Mouse (Mus musculus): ENCODE results near the gene H2-DMb2.
A peak's percentile ranks its signal among the peaks of the same experiment; 100 is the strongest.

H2-DMb2 gene

DNA sequence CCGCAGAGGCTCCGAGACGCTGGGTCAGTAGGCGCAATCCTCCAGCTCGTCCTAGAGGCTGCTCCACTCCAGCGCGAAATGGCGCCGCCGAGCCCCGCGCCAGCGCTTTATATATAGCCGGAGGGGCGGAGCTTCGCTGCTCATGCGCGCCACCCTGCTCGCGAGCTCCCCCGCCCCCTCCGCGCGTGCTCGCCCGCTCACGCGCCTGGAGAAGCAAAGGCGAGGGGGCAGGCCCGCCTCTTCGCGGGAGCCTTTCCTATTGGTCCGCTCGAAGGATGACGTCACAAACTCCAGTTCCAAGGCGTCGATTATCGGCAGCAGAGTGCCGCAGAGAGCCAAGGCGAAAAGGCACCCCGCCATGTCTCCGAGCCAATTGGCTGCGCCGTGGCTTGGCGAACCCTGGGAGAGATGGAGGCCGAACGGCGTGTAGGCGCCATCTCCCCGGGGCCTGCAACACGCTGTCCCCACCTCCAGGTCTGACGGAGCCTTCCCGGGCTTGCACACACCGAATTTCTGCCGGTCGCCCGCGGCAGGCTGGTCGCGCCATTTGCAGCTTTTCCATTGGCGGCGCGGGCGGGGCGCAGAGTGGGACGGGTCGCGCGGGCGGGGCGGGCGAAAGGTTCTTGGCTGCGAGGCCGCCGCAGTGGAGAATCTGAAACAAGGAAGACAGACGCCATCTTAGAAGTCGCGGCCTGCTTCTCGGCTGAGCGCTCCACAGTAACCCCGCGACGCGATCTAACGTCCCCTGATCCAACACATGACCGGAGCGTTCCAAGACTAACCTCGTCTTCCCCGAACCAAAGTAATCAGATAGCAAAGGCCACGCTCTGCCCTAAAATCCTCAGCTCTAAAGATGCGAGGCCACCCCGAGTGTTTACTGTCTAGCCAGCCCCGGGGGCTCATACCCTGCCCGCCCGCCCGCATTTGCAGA lies 23.6 kb upstream of the H2-DMb2 start, which contains the start of gene H2-DMa:
Gene H2-DMa (plus strand): TSS at position 293 of the 931 bp plus-strand sequence.
- peak; percentile 100 for DNase-seq

DNA sequence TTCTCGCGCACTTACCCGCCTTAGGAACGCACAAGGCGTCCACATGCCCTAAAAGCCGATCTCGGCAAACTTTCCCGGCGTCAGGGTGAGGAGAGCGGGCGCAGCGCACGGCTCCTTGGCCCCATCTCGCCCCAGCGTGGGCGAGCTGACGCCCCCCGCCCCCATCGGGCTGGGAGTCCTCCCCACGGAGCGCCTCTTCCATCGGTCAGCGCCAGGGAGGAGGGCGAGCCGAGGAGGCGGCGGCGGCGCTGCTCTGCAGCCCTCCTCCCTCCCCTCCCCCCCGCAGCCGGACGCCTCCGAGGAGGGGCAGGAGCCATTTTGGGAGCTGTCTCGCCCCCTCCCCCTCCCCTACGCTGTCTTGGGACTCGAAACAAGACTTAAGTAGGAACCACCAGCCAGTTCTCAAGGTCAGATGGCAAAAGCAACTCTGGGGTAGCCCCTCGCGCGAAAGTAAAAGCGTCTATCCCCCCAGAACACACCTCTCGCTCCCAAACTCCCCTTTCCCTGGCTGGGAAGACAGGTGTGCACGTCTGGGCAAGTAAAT lies 22.9 kb upstream of the H2-DMb2 start:
- peak; percentile 87 for DNase-seq

DNA sequence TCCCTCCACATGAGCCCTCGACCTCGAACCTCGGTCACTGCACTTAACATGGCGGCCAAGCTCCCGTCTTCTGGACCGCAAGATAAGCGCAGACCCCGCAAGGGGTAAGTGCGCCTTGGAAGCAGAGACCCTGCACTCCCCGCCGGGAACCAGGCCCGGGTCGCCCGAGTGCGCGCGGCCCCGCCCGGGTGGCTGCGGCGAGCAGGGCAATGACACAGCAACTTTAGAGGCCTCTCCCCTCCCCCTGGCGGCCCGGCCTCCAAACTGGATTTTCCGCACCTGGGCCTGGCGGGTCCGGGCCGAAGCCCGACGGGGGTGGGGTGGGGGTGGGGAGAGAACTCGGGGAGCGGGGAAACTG lies 22.3 kb upstream of the H2-DMb2 start:
- peak; percentile 80 for DNase-seq

DNA sequence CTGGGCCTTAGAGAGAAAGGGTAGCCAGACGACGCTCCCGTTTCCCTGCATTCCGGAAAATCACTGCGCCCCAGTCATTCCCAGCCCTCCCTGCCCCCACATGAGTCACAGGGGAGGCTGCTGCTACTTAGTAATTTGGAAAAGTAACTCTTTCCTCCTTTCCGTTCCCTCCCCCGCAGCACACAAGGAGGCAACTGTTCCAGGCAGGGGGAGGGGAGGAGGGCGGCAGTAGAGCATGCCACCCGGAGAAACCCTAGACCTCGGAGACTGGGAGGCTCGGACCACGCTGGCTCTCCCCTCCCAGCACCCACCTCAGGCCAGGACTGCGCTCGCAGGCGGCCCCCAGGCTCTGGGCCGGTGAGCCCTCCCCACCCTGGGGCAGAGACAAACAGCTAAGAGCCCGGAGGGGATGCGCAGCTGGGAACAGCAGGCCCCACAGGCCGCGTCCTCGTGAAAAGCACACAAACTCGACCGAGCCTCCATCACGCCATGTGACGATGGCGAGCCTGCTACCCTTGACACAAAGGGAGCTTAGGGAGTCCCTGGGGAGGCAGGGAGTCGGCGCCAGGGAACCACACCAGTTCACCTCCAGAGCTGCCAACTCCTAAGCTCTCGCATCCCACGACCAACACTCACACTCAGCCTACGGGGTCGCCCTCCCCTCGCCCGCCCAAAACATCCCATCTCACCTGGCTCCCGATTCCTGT lies 21.8 kb upstream of the H2-DMb2 start:
- peak; percentile 91 for DNase-seq

DNA sequence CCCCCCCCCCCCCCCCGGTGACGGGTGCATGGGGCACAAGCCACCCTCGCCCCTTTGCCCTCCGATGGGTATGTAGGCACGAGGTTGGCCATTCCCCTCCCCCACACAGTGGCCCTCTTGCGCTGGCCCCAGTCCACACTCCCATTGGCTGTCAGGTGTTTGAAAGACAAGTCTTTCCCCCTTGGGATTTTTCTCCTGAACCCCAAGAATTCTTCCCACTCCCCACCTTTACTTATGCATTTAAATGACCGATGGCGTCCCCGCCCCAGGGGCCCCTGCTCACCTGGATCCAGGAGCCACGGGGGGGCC lies 21.3 kb upstream of the H2-DMb2 start:
- no peak for DNase-seq

DNA sequence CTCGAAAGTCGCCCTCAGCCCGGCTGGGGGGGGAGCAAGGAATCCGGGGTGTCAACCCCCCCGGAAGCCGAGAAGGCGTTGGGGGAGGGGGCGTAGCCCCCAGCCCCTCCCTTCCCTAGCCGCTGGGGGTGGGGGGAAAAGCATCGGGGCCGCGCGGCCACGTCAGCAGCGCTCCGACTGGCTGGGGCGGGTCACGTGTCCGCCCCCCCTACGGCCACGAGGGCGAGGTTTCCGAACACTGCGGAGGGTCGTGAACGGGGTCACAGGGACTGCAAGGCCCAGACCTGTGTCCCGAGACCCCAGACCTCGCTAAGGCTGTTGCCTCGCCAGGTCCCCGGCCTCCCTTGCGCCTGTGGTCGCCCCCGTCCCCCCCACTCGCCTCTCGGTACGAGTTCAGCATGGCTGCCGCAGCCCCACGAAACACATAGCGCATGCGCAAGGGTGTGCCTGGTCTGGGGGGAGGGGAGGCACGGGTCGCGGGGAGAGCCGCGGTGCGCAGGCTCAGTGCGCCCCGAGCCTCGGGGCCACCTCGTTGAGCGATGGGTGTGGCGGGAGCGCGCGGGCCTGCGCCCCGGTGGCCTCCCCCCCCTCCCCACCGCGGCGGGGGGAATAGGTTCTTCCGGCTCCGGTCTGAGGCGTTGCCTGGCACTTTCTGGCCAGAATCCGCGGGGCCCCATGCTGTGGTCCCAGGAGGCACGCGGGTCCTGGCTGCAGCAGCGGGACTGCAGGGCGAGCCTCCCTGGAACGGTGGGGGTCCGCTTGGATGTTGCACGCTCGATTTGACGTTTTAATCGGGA lies 20.7 kb upstream of the H2-DMb2 start, which contains the start of gene Brd2:
Gene Brd2 (minus strand): TSS at position 447 of the 797 bp plus-strand sequence.
- peak; percentile 98 for DNase-seq

DNA sequence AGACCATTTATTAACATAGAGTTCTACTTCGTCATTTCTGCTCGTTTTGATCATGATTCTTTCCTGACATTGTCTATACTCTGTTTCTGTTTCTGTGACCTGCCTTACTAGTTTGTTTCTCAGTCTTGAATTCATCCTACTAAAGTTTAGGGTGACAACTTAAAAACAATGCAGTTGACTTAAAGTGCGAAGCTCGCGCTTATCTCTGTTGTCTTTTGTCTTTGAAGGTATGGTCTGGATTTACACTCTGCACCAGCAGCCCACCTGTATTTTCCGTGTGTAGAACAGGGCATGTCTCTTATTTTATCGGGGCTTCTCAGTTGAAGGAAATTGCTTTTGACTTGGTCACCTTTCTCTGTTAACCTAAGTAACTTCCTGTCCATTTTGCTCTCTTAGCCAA lies 20.0 kb upstream of the H2-DMb2 start:
- no peak for DNase-seq

DNA sequence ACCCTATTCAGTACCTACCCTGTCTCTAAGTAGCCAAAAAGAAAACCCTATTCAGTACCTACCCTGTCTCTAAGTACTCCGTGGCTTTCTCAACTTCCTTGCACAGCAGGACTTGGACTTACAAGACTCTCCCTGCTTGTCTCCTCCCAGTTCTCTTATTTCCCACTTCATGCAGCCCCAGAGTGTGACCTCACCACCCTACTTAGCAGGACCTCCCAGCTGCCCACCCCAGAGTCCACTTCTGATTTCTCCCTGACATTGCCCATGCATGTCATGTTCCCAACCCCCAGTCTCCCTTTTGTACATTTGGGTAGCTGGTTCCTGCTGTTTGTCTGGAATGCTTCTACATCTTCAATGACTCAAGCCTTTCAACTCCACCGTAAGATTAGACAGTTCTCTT lies 19.6 kb upstream of the H2-DMb2 start:
- no peak for DNase-seq

DNA sequence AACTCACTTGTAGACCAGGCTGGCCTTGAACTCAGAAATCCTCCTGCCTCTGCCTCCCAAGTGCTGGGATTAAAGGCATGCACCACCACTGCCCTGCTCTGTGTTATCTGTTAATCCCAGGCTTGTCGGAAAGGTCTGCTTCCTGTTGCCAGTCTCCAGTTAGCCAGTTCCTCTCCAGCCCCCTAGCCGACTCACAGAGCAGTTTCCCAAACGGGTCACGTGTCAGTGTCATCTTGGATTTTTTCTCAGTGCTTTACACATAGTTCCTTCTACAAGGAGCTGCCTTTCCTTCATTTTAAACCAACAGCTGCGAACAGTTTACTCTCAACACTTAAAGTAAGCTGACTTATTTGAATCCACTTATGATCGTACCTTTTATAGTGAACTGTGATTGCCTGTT lies 18.5 kb upstream of the H2-DMb2 start:
- DNase-seq, result no peak

DNA sequence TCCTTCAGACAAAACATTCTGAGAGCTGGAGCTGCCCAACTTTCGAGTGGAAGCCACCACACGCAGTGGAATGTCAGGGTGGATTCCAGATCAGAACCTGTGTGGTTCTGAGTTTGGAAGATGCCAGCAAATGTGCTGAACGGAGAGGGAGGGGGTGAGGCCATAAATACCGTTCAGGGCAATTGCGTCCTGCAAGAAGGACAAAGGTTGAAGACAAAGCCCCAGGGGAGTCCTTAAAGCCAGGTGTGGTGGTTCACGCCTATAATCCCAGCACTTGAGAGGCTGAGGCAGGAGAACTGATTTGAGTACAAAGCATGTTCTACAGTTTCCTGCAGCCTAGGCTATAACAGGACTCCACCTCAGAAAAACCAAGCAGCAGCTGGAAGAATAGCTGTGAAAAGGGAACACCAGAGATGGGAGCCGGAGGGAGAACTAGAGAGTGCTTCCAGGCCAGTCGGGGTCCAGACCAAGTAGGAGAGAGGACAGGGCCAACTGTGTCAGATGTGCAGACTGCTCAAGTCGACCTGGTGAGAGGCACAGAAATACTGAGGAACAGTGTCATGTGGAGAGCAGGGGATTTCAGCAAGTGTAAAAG lies 16.2 kb upstream of the H2-DMb2 start:
- no peak for DNase-seq

DNA sequence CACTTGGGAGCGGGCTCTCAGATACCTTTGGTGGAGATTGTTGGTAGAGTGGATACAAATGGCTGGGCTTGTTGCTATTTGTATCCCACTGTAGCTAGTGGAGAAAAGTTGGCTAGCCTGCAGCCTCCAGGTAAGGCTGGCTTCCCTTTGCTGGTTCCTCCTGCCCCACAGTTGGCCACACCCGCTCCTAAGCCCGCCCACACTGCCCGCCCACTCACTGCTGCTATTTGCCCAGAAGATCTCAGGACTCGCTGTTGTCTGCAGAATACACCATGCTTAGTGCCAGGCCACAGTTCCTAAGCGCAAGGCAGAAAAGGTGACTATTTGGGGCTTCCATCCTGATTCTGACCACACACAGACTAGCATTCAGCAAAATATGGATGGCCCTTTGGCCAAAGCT lies 15.6 kb upstream of the H2-DMb2 start:
- peak; percentile 62 for DNase-seq

DNA sequence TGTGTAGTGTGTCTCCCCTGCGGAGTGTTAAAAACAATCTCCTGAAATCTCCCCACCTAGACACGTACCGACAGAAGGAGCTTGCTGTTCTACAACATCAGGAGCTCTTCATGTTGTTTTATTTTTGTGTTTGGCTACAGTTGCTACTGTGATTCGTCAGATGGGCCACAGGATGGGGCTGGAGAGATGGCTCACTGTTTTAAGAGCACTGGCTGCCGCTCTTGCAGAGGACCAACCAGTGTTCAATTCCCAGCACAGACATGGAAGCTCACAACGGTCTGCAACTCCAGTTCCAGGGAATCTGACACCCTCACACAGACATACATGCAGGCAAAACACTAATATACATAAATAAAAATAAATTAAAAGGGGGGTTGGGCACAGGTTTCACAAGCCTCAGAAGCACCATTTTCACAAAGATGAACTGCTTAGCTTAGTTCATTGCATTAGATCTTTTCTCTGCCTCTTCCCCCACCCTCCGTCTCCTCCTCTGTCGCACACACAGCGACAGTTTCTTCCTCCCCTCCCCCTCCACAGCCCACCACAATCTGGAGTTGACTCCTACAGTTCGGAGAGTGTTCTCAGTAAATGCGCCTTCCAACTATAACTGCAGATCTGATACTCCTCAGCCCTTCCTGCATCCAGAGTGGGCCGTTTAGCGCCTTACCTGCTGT lies 14.7 kb upstream of the H2-DMb2 start:
- peak; percentile 54 for DNase-seq

DNA sequence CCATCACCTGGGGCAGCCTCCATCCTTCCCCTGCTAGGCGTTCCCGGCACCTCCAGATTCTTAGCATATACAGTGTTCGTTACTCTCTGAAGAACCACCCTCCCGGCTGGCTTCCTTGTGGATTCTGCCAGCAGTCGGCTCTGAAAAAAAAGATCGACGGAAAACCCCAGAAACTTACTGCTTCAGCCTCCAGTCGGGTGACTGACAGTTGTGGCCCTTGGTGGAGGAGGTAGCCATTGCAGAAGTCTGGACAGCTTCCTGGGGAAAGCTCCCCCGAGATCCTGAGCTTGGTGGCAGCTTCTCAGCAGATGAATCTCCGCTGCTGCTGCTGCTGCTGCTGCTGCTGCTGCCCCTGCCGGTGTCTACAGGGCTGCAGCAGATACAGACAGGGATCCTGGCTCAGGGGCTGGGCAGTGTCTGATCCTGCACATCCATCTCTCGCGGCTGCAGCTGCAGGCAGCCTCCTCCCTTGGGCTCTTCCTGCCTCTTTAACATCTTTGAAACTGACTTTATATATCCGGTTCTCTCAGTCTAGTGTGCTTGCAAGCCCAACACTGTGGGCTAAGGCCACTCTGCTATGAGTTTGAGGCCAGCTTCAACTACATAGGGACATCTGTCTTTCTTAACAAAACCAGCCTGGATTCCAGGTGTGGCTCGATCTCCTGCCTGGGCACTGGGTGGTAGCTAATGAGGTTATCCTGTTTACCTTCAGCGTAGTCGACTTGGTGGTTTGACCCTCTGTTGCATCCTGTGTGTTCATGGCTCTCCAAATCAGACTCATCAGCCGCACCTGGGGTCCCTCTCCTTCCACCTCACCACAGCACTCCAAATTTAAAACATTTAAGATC lies 13.9 kb upstream of the H2-DMb2 start:
- peak; percentile 35 for DNase-seq

DNA sequence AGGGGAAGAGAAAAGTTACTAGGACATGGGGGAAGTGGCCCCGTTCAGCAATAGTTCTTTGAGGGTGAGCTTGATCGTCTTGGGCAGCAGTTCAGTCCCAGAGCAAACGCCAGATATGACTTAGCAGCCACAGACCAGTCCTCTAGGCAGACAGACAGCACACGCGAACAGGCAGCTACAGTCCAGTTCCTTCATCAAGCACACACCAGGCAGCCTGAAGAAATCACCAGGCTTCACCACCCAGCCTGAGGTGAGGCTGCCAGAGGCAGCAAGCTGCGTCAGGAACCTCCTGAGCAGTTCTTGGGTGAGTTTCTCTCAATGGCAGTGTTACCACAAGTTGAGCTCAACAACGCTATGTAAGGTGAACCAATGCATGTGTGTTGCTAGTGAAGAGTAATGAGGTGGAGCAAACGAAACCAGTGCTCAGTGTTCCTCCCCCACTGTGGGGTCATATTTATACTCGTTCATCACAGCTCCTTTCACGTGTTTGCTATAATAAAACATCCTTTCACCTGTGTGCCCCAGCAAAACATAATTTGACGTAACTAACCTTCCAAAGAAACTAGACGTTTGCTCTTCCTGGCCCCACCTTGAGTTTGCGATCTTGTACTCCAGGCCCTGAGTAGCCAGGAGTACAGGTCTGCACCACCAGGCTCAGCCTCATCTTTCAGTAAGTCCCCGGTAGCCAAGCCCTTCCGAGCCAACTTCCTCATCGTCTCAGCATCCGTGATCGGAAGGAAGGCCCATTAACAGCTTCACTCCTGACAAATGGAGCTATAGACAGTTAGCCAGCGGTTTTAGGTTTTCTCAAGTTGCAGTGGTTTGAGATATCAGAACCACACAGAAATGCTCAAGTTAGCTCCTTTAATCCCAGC lies 12.8 kb upstream of the H2-DMb2 start:
- DNase-seq, result no peak

DNA sequence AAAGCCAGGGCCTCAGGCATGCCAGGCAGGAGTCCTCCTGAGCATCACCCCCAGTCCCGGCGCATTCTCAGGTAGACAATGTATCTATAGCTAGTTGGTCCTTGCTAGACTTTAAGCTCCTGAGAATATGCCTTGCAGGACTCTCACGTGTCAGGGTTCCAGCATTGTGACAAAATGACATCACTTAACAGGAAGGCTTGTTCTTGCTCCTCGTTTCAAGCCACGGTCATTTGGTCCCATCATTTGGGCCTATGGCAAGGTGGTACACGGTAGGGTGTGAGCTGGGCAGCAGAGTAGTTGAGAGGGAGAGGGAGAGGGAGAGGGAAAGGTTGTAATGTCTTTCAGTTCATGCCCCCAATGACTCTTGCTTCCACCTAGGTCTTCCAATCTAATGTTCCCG lies 11.2 kb upstream of the H2-DMb2 start:
- no peak for DNase-seq

DNA sequence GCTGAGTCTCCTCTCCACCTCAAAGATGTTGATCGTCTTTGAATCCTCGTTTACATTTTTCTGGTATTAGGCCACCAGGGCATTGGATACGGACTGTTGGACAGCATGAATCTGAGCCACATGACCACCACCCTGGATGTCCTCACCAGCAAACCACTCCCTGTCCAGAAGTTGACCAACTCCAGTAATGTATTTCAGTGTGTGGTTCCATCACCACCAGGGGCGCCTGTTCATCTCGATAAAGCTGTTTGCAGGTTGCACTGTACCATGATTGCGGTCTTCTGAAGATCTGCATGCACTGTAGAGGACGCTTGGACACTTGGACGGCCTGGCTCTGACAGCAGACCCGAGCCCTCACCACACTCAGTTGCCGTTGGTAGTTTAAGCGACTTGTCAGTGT lies 9.8 kb upstream of the H2-DMb2 start:
- no peak for DNase-seq

DNA sequence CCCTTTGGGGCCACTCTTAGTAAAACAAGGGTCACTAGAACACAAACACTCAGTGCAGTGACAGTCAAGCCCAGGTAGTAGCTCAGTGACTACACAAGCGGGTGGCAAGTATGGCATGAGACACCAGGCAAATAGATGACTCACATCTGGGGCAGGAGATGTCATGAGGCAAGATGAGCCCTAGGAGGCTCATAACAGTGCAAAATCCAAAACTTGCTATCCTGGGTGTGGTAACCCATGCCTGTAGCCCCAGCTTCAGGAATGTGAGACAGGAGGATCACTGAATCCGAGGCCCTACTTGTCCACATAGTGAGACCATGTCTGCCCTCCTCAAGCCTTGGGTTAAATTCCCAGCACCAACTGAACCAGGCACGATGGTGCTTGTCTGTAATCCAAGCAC lies 8.7 kb upstream of the H2-DMb2 start:
- no peak for DNase-seq

DNA sequence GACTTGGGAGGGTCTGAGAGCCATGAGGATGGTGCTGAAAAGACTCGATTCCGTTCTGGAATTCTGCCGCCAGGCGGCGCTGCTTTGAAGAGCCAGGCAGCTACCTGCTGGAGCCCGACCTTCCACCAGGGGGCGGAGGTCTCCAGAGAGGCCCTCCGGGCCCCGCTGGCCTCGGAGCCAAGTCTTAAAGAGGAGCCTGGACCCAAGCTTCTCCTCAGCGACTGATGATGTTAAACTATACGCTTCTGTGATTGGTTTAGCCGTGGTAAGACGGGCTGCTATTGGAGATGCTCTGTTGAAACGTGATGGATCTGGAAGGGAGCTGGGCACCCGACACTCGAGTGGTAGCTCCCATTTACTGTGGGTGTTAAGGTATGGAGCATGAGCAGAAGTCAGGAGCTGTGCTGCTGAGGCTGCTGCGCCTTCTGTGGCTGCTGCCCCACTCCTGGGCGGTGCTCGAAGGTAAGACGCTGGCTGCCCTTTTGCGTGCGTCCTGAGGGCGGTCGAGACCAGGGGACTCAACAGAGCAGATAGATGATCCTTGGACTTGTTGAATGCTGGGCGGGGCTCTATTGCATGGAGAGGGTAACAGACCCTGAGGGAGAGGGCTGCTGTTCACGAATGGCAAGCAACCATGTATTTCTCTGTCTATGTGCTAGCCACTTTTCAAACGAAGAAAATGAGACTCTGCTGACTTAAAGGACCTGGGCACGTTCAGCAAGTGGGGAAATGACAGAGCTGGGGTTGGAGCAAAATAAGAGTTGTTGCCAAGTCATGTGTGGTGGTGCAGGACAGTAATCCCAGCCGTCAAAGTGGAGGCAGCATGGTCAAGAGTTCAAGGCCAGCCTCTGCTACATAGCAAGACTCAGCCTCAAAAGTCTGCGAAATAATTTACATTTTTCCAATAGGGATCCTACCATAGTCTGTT lies 7.5 kb upstream of the H2-DMb2 start:
- peak; percentile 95 for DNase-seq

DNA sequence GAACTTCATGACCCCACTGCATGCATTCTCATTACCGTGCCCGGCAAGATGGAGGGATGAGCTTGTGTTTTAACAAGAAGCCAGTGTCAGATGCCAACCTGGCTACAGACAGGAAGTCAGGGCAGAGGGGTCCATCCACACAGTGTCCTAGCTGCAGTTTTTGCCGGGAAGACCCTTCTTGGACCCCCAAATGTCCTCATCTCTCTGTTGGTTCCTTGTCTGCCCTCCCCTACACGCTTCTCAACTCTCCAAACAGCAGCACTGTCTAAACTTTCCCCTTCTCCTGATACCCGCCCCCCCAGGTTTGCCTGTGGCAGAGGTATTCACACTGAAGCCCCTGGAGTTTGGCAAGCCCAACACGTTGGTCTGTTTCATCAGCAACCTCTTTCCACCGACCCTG lies 5.5 kb upstream of the H2-DMb2 start:
- DNase-seq, result no peak

All from right cerebral cortex, postnatal 25 days (tissue).